Mouse (Mus musculus) lung, adult 2 months (tissue): Measurements from ENCODE around the gene Prdm16.

ENCODE experiments used
- CTCF ChIP-seq: fragments of 200-500 bp; IDR thresholded peaks from 2 replicates; pipeline ENCODE4 v1.5.1; 2011; ENCODE audit warnings: mild to moderate bottlenecking, low read length, control low read depth; ENCODE audit not compliant: insufficient read depth
- POLR2A ChIP-seq: fragments of 200-500 bp; IDR thresholded peaks from 2 replicates; pipeline ENCODE4 v1.6.1; 2011; ENCODE audit warnings: low read depth, mild to moderate bottlenecking, control low read depth, low read length, borderline replicate concordance; ENCODE audit errors: extremely low read depth

DNA sequence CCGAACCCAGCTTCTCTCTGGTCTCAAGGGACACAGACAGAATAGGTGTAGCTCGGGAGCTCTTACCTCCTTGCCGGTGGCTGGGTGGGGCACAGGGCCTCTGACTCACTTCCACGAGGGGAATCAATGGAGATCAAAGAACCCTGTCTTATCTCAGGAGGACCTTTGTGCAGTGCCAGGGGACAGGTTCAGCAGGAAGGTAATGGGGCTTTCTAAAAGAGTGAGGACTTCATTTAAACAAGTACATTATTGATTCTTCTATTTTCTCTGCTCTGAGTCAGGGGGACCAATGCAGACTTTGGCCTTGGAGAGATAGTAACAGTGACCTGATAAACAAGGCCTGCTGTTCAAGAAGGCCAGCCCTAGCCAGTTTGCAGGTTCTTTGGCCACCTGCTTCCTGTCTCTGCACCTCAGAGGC, 218.3 kb downstream of the Prdm16 start:
- TF ChIP-seq POLR2A (no peak), CTCF (no peak)
